Mouse (Mus musculus) G1E (cell line): ENCODE measurements around the gene Asb11.

Source experiments
- CTCF ChIP-seq: IDR thresholded peaks from 2 replicates; pipeline ENCODE4 v1.5.1; 2012; ENCODE audit warnings: low read depth, low read length, inconsistent platforms, mixed read lengths
- GATA1 ChIP-seq: IDR thresholded peaks from 2 replicates; pipeline ENCODE4 v1.6.1; 2012; ENCODE audit warnings: borderline replicate concordance, low read length, inconsistent platforms, mixed read lengths
- GATA2 ChIP-seq: IDR thresholded peaks from 2 replicates; pipeline ENCODE4 v1.6.1; 2012; ENCODE audit warnings: low read depth, low read length, inconsistent platforms, borderline replicate concordance
- POLR2AphosphoS5 ChIP-seq: IDR thresholded peaks from 2 replicates; pipeline ENCODE4 v1.6.1; 2012; ENCODE audit warnings: low read depth, low read length, inconsistent platforms; ENCODE audit not compliant: insufficient replicate concordance
- TAL1 ChIP-seq: conservative IDR thresholded peaks from 2 replicates; pipeline ENCODE4 v1.6.1; 2012; ENCODE audit warnings: low read depth, low read length, inconsistent platforms, mixed read lengths

- no peak for TF ChIP-seq CTCF
- no peak for TF ChIP-seq TAL1
- no peak for TF ChIP-seq GATA1
- no peak for TF ChIP-seq GATA2
- TF ChIP-seq POLR2AphosphoS5 = no peak
These were observed 71.9 kb downstream of the Asb11 start for GRCm38 (mm10) chrX:164508728-164509127.
